Mouse (Mus musculus) spleen, adult 2 months (tissue): ENCODE data around the gene Cd200r1.

Source experiments
- CTCF ChIP-seq: fragments of 200-500 bp; IDR thresholded peaks from 2 replicates; pipeline ENCODE4 v1.5.1; 2011; ENCODE audit warnings: mild to moderate bottlenecking, inconsistent platforms; ENCODE audit not compliant: insufficient read depth, insufficient read length, insufficient replicate concordance; ENCODE audit errors: extremely low read depth
- POLR2A ChIP-seq: fragments of 200-500 bp; IDR thresholded peaks from 2 replicates; pipeline ENCODE4 v1.6.1; 2011; ENCODE audit warnings: low read depth, low read length, inconsistent platforms

DNA sequence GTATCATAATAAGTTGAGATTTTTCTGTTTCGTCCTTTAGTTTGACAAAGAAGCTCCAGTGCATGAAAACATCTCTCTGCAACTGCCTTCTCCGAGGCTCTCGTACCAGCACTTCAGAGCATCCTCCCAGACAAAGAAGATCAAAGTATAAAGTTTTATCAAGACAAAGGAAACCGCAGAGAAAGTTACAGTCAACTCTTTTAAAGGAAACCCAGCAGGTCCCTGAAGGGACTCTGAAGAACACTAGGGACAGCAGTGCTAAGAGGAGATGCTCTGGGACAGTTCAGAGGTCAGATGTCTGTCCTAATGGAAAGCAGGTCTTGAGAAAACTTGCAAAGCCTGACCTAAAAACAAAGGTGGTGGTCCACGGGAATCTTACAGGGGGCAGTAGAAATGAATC, 29.9 kb upstream of the Cd200r1 start:
- TF ChIP-seq POLR2A (no peak), CTCF (no peak)
